Mouse (Mus musculus) urinary bladder, adult 2 months (tissue): Measurements from ENCODE around the gene Dennd2c. TPM values are rescaled to one million over a fixed set of nuclear protein-coding genes. Genes with fewer than 3 reads are reported as not detected.
A peak's percentile ranks its signal among the peaks of the same experiment; 100 is the strongest.
"Not testable (repeated sequence)": the region's sequence is repeated elsewhere in the genome, so short reads cannot be mapped to it uniquely, and the experiment has no call there.

Experiments used
- DNase-seq: peaks from one replicate; pipeline ENCODE4 v3.0.0; 2022; ENCODE audit warnings: low spot score
- polyA plus RNA-seq: library from polyadenylated mRNA; depleted of rRNA; stranded (reverse); fragments of >200 nt; gene quantifications from 2 replicates; pipeline ENCODE4 v1.2.3, GENCODE M21; 2012

The Dennd2c gene
- polyA plus RNA-seq, 1 experiment, result 5.2 TPM

DNA sequence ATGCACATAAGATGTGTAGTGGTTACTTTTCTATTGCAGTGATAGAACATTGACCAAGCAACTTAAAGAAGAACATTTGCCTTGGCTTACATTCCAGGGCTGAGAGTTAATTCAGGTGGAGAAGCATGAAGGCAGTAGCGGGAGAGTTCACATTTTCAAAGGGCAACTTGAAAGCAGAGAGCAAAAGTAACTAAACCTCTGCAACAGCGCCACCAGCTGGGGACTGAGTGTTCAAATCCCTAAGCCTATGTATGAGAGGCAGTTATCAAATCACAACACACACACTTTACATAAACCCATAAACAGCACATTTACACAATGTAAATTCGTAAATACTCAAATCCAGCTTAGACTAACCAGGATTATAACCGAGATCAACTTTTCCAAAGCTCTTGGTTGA, 67.4 kb downstream of the Dennd2c start:
- peak; percentile 58 for DNase-seq

DNA sequence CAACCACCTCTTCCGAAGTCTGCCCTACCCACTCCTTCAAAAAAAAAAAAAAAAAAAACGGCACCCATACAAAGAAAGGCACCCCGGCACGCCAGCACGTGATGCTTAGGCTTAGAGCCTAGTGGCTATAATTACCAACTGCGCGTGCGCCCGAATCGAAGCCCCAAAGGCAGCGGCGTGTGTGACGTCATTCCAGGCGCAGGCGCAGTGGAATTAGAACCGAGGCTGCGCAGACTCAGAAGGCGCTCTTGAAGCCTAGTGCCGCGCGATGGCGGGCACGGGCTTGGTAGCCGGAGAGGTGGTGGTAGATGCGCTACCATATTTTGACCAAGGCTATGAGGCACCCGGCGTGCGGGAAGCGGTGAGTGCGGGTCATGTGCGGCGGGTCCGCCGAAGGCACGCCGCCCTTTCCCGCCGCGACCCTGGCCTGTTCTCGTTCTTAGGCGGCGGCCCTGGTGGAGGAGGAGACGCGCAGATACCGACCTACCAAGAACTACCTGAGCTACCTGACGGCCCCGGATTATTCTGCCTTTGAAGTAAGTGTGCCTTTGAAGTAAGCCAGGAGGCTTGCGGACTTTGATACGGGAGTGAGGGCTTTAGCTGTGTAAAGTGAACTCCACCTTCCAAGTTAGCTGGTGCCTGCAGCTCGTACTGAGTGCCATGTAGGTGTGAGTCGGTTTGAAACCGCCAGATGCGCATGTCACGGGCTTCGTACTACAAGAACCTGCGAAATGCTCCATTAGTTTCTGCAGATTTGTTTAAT, 69.3 kb downstream of the Dennd2c start, which contains the start of gene Bcas2:
TSS of gene Bcas2 (plus strand) at position 151 of the 763 bp plus-strand sequence.
- peak; percentile 99 for DNase-seq

DNA sequence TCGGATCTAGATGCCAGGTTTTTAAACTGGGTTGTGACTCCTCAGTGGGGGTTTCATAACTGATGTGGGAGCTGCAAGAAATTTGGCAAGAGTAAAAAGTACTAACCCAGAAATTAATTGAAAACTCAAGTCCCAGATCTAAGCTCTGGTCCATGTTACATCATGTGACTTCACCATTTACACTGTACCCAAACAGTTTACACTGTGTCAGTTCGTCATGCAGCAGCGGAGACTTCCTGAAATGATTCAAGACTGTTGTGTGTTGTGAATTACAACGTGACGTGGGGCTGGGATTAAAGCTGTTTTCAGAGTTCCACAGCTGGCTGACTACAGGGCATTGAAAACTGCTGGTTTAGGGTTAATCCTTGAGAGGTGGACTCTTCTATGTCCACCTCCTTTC, 70.2 kb downstream of the Dennd2c start:
- no peak for DNase-seq

DNA sequence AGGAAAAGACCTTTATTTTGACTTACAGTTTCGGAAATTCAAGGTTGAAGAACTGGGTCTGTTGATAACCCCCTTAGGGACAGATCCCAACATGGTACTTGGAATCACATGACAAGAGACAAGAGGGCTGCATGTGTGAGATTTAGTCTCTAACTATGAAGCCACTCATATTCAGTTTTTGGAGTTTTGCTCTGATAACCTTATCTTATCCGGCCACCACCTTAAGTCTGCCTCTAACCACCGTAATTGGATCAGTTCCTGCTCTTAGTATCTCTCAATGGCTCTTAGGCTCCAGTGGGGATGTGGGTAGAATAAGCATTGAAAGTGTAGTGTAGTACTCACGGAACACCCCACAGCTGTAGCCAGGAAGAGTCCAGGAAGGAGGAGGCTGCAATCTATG, 74.3 kb downstream of the Dennd2c start:
- no peak for DNase-seq

DNA sequence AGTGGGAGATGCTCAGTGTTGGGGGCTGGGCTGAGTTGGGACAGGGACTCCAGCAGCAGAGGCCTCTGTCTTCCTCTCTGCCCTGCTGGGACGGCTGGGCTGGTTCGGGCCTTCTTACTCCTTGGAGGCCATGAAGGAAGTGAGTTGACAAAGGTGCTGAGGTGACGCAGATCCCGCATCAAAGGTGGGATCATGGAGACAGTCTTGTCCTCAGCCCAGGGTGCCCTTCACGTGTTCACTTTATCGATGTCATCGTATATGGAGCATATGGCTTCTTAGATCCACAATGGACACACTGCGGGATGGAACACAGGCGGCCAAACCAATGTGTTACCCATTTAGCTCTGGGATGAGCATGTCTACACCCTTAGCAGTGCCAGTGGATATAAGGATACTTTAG, 77.1 kb downstream of the Dennd2c start:
- DNase-seq, result no peak

DNA sequence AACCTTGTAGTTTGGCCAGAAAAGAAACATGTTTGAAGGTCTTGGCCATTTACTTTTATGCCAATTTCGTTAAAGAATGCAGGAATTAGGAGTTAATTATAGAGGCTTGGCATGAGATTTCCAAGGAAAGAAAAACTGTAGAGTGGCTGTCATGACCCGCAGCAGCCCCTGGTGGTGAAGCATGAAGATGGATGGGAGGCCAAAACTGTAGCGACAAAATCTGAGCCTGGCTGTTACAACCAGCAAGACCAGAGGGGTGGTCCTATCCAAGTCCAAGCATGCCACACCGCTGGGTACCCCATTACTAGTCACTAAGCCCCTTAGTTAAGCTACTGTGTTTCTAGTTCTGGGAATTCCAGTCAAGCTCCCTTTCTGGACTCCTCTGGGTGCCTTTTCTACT, 78.8 kb downstream of the Dennd2c start:
- no peak for DNase-seq

DNA sequence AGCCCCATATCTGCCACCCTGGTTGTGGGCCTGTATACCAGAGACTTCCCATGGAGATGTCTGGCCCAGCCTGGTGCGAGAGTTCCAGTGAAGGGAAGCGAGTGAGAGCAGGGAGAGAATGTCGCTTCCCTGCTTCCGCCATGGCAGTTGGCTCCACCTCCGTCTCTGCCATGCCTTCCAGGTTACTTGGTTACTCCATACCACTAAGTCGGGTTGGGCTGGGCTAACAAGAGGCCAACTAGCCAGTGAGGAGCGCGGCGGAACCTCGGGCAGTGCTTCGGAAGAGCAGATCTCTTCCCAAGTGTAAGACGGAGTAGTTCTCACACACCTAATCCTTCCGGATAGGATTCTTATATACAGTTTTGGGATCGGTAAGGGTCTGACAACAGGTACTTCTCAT, 80.4 kb downstream of the Dennd2c start:
- no peak for DNase-seq

DNA sequence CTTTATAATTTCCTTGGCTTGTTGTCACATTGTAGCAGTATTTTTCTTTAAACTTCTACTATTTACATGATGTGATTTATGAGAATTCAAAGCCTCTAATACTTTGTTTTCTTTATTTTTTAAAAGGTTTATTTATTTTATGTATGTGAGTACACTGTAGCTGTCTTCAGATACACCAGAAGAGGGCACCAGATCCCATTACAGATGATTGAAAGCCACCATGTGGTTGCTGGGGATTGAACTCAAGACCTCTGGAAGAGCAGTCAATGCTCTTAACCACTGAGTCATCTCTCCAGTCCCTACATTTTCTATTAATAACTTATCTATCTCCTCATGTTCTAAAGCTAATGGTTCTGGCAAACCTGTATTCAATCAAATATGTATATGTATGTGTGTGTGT, 82.1 kb downstream of the Dennd2c start:
- not testable (repeated sequence) for DNase-seq

DNA sequence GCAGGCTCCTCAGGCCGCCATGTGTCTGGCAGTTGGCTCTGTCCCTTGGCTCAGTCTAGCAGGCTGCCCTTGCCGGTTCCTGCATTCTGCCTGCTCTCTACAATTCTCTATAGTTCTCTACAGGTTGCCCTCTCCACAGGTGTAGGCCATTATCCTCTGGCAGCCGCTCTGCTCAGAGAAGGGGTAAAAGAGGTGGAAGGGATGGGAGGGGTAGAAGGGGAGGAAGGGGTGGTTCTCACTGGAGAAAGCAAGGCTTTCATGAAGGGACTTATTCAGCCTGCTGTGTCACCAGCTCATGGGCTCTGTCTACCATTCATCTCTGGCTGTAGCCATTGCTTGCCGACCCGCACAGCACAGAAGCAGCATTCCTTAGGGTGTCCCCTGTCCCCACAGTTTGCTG, 86.0 kb downstream of the Dennd2c start:
- DNase-seq, result no peak

DNA sequence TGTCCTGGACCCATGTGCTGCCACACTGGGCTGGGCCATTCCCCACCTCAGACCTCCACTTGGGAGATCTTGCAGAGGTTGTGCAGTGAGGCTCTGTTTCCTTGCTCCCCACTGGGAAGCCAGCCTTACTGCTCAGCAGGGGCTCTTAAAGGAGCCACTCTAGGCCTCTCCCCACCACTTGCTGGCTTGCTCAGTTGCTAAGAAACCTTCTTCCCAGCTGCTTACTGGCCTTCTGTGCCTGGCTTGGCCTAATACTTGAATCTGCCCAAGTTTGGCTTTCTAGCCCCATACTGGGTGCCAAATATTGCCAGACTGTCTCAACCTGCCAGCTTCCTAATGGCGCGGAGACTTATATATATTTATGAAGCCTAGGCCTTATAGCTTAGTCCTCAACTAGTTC, 86.5 kb downstream of the Dennd2c start:
- DNase-seq, result no peak

DNA sequence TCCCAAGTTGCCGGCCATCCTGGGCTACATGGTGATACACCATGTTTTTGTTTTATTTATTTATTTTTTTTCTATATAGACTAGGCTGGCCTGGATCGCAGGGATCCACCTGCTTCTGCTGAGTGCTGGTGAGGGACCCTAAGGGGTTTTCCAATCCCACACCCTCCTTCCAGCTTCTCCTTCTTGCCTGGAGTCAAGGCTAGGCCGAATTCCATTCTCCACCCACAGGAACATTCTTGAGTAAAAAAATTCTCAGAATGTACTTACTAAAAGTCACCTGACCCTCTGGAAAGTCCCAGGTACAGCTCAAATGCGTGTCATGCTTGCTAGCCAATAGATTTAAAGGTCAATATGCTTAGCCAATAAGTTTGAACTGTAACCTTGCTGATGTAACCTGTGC, 89.8 kb downstream of the Dennd2c start:
- DNase-seq, result no peak

DNA sequence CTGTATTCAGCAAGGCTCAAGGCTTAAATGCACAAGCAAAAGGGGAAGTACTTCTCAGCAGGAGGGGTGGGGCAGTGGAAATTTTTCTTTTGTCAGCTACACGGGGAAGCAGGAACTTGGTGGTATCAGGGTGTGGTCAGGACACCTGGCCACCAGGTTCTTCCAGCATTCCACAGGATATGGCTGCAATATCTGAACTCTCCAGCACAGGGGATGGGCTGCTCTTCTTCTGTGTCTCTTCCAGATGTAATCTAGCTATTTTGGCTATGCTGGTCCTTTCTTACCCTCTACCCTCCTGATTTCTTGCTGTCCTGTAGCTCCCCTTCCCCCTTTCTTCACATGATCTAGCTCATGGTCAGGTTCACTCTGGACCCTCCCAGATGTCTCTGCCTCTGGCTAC, 90.8 kb downstream of the Dennd2c start:
- no peak for DNase-seq

DNA sequence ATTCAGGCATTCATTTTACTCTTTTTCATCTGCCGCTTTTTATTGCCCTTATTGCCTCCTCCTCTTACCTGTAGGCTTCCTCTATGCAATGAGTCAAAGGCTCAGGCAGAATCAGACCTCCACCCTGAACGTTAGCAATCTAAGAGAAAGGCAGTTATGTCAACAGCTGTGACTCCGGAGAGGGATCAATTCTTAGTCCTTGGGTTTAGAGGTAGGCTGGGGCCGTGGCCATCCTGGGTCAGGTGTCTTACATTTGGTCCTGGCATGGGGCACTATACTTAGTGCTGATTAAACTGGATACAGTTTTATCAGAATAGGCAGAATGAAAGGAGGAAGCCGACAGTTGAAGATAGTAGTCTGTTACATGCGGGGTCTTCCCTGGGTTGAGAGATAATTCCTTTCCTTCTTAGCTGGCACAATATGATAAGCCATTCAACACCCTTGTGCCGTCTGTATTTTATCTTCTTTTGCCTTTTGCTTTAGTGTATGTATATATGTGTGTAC, 94.0 kb downstream of the Dennd2c start:
- no peak for DNase-seq

DNA sequence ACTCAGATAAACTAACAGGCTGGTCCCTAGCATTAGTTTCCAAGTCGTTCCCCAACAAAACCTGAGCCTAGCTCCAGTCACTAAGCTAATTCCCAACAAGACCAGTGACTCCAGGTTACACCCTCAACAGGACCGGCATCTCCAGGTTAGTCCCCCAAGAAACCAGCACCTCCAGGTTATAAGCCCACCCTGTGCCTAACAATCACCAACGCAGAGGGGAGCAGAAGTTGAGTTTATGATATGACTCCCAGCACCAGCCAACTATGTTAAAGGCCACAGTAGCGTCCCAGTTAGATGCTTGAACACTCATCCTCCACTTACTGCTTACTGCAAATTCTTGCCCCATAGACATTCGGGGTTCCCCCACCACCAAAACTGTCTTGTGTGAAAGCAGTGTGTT, 97.0 kb downstream of the Dennd2c start:
- DNase-seq, result no peak

DNA sequence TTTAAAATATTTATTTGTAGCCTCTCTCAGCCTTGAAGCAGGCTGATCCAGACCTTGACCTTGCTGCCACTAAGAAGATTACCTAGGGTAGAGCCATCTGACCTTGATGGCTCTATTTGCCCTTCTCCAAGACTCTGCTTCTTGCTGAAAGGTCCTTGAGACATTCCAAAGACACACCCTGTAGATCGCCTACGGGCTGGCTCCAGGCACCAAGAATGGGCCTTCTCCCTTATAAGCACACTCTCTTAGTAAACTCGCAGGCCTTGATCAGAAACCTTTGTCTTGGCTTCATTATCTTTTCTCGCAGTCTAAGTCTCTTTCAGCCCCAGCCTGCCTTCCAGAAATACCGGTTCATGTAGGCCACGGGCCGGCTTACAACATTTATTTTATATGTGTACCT, 98.7 kb downstream of the Dennd2c start:
- not testable (repeated sequence) for DNase-seq

DNA sequence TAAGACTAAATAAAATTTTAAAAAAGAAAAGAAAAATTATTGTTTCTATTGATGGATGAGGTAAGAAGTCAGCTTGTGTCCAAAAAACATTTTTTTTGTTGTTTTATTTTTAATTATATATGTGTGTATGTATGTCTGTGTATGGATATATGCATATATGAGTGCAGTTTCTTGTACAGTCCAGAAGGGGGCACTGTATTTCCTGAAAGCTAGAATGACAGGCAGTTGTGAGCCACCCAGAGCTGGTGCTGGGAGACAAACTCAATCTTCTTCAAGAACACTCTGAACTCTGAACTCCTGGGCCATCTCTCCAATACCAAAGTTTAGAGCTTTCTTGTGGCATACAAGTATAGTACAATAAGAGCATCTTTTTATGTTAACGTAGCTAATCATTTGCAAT, 101.2 kb downstream of the Dennd2c start:
- no peak for DNase-seq

DNA sequence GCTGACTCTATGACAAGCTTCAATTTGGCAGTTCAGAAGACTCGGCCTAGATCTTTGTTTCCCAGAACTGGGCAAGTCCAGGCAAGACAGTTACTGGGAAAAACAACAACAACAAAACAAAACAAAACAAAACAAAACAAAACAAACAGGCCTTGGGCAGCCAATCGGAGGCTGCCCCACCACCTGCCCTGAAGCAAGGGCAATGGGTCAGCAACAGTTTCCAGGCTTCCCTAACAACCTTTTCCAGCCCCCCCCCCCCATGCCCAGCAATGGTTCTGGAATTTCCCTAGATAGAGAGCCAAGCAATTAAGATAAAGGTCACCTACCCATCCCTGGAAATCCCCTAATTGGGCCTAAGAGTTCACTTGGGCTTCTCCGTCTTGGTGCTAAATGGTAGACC, 102.0 kb downstream of the Dennd2c start:
- no peak for DNase-seq

DNA sequence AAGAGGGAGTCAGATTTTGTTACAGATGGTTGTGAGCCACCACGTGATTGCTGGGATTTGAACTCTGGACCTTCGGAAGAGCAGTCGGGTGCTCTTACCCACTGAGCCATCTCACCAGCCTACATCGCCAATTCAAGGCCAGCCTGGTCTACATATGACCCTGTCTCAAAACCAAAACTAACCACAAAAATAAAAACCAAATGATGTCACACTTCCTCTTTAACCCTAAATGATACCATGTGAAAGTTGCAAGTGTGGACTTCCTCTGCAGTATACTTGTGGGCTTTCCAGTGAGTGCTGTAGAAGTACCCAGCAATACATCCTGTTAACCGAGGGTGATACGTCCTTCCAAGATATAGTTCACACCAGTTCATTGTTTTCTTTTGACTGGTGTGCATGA, 104.0 kb downstream of the Dennd2c start:
- DNase-seq, result no peak

DNA sequence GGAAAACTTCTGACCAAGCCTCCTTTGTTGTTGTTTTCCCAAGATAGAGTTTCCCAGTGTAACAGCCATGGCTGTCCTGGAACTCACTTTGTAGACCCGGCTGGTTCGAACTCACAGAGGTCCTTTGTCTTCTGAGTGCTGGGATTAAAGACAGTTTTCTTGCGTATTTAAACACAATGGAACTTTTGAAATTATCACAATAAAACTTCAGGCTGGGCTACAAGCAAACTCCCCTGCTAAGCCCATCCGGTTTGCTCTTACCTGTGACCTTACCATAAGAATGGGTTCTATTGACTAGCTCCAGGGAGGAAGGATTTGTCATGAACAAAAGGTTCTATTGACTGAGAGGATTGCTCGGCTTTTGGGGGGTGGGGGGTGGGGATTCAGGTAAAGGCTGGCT, 105.3 kb downstream of the Dennd2c start:
- DNase-seq, result no peak

DNA sequence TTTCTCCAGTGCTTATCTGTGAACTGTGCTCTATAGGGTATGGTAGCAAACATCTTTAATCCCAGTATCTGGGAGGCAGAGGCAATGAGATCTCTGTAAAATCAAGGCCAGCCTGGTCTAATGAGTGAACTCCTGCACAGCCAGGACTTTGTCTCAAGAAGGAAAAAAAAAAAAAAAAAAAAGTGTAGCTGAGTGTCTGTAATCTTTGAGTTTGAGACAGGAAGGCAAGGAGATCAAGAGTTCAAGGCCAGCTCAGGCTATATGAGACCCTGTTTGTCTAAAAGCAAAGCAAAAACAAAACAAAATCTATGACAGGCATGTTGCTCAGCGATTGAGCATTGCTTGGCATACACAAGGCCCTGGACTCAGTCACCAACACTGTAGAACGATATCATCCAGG, 105.8 kb downstream of the Dennd2c start:
- no peak for DNase-seq

DNA sequence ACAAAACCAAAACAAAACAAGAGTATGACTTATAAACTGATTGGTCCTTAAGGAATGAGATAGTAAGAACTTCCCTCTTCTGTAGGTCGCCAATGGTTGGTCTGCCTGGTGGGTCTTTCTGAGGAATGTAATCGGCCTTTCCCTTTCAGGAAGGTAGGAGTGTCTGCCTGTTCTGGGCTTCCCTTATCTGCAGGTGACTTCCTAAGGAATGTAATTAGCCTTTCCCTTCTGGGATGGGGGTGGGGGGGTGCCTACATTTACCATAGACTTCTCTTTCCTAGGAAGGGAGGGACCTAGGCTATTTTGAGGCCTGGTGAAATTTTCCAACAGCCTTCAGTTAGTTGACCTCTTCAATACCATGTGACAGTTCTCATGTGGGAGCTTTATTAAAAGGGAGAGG, 108.7 kb downstream of the Dennd2c start:
- DNase-seq, result no peak

DNA sequence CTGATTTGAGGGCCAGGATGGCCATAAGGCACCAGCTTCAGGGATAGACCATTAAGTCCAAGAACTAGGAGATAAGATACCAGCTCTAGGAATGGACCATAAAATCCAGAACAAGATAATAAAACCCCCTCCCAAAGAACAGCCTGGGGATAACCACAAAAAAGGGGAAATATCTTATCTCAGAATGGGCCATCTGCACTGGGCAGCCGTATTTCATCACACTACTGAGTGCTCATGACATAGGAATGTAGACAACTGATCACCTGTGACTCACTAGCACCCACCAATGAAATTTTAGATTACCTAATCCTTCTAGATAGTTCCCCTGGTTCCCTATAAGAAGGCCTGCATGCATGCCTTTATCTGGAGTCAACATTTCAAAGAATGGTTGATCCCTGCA, 109.7 kb downstream of the Dennd2c start:
- no peak for DNase-seq

DNA sequence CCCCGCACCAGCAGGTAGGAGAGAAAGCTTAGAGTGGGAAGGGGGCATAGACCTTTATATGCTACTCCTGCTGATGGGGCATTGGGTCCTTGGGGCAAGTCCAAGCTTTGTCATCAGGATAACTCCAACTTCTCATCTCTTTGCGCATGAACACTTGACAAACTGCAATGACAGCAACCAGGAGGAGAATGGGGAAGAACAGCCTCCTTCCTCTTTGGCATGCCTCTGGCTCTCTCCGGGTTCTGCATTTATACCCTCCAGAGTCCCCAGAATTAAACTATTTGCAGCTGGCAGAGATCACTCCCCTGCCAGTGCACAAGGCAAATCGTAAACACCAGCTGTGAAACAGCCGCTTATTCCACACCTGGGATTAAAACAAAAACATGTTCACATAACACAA, 111.1 kb downstream of the Dennd2c start:
- DNase-seq, result no peak
